Mouse (Mus musculus): ENCODE results near the gene Rbmxl1.
"Not testable (repeated sequence)": the region's sequence is repeated elsewhere in the genome, so short reads cannot be mapped to it uniquely, and the experiment has no call there.

Rbmxl1 gene

DNA sequence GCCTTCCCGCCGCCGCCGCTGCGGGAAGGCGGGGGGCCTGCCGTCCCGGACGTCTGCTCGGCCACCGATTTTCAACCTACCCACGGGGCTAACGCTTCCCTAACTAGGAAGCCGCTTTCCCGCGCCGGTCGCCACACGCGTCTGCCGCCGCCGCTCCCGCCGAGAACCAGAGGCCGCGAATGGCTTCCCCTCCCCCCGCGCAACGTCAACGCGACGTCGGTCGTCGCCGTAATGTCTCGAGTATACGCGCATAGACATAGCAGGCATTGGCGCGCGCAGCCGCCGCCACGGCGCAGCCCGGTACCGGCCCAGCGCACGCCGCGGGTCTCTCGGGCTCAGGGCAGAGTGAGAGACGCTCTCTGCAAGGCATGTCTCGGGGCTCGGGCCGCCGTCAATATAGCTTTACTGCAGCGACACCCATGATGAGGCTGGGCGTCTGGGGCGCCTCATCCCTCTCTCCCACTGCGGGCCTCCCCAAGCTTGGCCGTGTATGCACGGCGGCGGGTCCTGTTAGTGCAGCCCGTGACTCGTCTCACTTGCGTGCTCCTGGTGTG, at the start of gene Rbmxl1:
TSS of gene Rbmxl1 (minus strand) at position 180 of the 554 bp plus-strand sequence.
- DNase-seq (ENCODE audit: low spot score): peak; percentile 85

DNA sequence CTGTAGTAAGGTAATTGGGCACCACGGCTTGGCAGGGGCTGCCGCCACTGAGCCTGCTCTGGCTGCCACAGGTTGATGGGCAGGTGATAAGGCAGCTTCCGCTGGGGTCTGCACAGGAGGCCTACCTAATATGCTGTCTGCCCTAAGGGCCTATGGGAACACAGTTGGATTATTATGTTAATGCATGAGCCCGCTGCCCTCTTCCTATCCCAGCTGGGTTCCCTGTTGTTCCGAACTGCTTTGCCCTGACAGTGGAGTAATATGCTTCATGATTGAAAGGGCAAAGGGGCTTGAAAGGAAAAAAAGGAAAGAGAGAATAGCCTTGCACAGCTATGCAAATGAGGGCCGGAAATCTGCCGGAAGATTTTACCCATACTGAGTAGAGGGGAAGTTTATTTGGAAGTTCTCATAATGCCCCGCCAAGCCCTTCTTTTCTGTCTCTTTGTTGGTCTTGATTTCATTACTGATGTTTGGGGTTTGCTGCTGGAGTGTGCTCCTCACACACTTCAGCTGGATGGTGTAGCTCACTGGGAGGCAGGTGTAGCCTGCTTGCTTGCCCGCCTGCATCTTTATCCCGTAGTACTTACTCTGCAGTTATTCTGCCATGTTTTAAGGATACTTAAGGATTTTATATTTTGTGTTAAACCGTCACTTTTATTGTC, 48.2 kb upstream of the Rbmxl1 start:
- DNase-seq (ENCODE audit: low spot score): no peak

DNA sequence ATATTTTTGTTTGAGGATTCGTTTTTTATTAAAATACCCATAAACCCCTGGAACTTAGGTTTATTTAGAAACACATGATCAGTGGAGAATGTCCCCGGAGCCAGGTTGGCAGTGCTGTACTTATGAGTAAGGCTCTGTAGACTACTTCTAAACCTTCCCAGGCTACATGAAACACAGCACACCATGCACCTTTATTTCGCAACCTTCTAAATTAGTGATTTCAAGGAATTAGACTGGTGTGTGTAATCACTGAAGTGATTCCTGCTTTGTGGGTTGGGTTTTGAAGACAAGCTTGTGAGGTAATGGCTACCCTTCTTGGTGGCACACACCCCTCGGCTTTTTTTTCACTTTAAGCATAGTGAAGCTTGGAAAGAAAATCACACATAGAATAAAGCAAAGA, 47.1 kb upstream of the Rbmxl1 start:
- no peak for DNase-seq (ENCODE audit: low spot score)

DNA sequence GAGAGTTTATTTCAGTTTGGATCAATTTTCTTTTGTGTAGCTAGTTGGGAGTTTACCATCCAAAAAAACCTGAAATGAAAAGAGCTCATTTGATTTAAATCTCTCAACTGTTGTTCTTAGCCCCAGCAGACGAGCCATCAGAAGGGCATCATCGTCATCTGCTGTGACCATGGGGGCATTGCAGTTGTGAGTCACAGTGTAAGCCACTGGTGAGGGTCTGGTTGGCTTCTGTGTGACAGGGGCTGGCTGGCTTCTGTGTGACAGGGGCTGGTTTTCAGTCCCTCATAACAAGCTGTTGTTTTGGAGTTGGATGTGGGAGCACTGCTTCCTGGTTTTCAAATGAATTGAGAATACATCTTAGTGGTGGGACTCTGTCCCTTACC, 42.0 kb upstream of the Rbmxl1 start:
- no peak for DNase-seq (ENCODE audit: low spot score)

DNA sequence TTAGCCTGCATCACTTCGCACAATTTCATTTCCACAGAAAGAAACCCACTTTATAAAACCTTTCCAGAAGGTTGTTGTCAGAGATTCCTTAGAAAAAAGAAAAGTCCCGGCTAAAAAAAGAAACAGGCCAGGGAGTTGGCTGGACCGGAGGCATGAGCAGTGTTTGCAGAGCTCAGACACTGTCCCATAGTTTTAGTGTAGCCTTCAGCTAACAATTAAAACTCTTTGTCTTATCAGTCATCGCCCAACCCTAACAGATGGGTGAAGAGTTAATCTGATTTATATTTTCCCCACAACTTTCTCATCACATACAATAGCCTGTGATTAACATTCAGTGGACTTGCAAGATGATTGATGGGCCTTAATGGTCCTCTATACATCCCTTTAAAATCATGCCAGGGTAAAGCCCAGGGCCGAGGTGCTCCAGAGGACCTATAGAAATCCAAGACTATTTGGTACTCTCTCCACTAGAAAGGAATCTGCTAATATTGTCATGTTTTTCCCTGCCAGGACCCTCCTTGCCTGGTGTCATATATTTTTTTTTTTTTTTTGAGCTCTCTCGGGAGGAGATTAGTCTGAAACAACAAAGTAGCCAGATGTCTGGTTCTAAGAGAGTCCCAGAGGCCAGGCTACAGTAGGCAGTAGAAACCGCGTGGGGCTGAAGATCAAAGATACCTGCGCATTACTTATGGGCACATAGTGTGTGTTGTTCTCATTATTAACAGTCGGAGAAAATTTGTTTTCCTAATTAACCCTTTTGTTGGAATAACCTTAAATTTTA, 41.5 kb upstream of the Rbmxl1 start:
- DNase-seq (ENCODE audit: low spot score): no peak

DNA sequence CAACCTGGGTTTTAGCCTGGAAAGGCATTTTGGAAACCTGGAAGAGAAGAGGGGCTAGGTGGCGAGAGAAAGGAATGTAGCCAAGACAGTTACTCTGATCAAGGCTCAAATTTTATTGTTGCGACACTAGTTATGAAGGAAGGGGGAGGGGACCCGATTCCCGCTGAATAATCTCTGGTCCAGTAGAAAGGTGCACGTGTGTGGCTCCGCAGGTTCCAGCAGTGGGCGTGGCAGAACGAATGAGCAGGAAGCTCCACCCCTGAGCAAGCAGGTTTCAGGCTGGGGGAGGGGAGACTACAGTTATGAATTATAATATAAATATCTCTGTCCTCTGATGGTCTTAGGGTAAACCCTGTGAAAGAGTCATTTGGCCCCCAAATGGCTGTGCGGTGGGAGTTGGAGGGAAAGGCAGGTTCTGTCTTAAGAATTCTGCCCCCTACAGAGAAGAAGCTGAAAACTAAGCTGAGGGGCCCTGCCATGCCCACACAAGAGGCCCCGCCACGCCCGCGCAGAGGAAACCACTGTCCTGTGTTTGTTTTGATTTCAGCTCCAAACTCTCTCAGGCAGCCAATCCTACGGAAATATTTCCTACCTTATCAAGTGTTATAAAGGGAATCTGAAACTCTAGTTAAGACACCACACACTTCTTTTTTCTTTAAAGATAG, 36.6 kb upstream of the Rbmxl1 start:
- DNase-seq (ENCODE audit: low spot score): not testable (repeated sequence)

DNA sequence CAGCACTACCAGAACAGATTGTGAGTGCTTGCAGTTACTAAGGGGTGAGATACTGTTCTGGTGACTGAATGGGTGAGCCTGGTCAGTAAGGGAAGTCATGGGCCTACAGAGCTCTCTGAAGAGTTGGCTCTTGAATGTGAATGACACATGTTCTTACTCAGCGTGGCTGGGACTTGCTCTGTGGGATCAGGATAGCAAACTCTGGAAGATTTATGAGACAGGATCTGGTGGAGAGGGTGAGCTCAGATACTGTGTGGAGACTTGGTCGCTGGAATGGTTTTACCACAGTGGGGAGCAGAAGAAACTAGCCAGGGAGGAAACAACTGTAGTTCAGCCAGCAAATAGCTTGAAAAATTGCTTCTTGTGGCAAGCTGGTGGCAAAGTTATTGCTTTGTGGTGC, 35.8 kb upstream of the Rbmxl1 start:
- peak; percentile 18 for DNase-seq (ENCODE audit: low spot score)

DNA sequence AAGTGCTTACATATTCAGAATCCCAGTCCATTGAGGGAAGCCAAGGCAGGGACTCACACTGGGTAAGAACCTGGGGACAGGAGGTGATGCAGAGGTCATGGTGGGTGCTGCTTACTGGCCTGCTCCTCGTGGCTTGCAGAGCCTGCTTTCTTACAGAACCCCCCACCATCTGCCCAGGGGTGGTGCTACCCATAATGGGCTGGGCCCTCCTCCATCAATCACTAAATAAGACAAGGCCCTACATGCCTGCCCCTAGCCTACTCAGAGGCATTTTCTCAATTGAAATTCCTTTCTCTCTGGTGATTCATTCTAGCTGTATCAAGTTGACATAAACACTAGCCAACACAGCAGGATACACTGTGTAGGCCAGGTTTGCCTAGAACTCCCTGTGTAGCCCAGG, 34.9 kb upstream of the Rbmxl1 start:
- DNase-seq (ENCODE audit: low spot score): no peak

DNA sequence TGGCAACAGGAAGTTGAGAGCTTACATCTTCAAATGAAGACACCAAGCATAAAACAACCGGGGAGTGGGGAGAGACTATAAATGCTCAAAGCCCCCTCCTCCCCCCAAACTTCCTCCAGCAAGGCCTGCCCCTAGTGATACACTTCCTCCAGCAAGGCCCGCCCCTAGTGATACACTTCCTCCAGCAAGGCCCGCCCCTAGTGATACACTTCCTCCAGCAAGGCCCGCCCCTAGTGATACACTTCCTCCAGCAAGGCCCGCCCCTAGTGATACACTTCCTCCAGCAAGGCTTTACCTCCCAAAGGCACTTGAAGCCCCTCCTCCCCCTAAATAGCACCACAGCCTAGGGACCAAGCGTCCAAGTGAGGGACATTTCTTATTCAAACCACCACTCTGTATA, 34.0 kb upstream of the Rbmxl1 start:
- DNase-seq (ENCODE audit: low spot score): not testable (repeated sequence)

DNA sequence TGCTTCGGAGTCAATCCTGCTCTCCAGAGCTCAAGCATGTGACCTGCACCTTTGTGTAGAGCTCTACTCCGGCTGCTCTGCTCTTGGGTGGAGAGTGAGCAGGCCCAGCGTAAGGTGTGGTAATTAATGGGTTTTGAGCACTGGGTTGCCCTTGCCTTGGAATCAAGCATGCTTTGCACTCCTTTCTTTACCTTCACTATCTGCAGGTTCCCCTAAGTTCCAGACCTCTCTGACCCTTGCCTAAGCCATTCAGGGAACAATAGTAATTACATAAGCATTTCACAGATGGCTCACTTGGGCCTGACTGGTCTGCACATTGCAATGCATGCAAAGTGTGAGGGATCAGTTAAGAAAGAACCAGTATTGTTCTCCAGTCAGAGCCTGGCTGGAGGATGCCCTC, 29.1 kb upstream of the Rbmxl1 start:
- DNase-seq (ENCODE audit: low spot score): no peak

DNA sequence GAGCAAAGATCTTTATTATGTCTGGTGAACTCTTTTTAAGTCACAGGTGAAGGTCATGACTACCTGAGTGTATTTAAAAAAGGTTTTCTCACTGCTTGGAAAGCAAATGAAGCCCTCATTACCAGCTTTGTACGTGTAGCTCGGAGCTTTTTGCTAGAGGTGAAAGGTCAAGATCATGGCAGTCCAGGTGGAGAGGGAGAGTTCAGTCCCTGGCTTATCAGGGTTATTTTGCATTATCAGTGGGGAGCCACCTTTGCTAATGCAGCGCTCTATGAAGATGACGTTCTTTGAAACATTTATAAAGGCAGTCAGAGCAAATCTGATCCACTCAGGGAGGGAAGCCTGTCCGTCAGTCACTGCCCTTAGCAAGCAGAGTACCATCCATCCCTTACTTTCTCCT, 28.0 kb upstream of the Rbmxl1 start:
- no peak for DNase-seq (ENCODE audit: low spot score)

DNA sequence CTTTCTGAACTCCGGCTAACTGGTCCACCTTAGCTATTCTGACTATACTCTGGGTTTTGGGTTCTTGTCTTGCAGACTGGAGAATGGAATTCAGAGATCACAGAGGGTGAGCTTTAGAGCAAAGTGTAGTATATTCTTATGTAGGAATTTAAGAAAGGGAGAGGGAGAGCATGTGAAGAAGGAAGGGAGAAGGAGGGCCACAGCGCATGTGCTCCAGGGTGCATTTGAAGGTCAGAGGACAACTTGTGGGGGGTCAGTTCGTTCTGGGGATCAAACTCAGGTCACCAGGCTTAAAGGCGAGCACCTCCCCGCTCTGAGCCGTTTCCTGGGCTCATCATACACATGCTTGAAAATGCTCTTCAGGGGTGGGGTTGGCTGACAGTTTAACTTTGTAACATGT, 25.3 kb upstream of the Rbmxl1 start:
- no peak for DNase-seq (ENCODE audit: low spot score)

DNA sequence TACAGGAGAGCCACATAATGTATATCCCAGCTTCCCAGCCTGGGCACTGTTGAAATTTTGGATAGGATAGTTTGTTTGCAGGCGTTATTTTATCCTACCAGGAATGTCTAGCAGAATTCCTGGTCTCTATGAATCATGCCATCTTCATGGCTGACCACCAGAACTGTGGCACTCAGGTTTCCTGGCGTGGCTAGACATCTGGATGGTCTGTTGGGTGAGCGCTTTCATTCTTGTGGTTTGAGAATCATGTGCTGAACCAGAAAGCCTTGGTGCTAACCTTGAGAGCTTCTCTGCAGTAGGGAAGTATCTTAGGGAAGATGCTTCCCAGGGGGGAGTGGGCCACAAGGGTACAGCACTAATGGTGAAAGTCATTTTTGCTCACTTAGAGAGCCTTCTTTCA, 6.4 kb upstream of the Rbmxl1 start:
- no peak for DNase-seq (ENCODE audit: low spot score)

DNA sequence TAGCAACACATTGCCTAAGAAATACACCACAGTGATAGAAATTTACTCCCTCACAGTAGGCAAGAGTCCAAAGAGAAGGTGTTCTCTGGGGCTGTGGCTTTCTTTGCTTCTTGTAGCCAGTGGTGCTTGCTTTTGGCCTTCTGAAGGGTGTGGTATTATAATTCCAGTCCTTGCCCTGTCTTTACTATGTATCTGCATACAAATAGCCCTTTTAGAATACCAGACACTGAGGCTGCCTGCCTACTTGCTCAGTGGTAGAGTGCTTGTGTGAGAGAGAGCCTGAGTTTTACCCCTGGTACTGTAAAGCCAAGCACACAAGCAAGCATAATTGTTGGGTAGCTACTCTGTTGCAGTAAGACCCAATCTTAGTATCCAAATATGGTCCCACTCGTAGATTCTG, 6.0 kb upstream of the Rbmxl1 start:
- no peak for DNase-seq (ENCODE audit: low spot score)

DNA sequence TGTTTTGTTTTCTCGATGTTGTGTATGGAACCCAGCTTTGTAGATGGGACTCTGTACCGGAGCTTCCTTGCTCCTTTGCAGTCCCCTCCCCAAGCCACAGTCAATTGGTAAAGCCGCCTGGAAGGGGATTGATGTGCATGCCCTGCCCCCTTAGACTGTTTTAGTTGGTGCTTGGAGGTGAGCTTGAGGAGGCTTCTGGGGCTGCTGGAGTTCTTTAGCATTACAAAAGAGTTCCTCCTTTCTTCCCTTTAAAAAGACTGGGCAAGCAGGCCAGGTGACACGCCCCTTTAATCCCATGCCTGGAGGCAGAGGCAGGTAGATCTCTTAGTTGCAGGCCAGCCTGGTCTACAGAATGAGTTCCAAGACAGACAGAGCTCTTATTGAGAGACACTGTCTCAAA, 4.4 kb upstream of the Rbmxl1 start:
- no peak for DNase-seq (ENCODE audit: low spot score)

DNA sequence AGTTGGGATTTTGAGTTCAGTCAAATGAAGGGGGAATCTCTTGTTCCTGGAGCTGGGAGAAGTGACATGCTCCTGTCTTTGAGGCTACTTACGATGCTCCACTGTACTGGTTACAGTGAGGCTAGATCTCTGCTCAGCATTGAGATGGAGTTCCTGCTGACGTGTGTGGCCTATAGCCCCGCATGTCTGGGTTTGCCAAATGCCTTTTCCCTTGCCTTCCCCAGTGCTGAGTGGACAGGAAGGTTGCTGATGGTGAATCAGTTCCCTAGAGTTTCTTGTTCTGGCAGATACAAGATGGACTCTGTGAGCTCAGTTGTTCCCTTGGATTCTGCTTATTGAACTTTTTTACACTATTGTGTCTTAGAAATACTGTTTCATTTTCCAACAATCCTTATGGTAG, 2.2 kb upstream of the Rbmxl1 start:
- DNase-seq (ENCODE audit: low spot score): peak; percentile 14

DNA sequence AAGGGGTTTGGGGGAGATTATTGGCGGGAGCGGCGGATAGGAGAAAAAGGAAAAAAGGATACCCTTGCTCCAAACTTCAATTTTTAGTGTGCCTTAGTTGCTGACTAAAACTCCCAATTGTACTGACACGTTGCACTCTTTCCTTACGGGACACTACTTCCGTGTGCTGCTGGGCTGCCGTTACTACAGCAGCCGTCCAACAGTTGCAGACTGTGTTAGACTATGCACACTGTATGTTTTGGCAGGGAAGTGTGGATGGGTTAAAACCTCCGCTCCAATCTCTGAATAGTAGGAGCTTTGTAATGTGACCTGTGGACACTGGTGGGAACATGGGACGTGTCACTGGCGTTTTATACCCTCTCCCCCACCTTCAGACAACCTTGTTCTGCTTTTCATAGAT, 1.4 kb upstream of the Rbmxl1 start:
- DNase-seq (ENCODE audit: low spot score): peak; percentile 41

DNA sequence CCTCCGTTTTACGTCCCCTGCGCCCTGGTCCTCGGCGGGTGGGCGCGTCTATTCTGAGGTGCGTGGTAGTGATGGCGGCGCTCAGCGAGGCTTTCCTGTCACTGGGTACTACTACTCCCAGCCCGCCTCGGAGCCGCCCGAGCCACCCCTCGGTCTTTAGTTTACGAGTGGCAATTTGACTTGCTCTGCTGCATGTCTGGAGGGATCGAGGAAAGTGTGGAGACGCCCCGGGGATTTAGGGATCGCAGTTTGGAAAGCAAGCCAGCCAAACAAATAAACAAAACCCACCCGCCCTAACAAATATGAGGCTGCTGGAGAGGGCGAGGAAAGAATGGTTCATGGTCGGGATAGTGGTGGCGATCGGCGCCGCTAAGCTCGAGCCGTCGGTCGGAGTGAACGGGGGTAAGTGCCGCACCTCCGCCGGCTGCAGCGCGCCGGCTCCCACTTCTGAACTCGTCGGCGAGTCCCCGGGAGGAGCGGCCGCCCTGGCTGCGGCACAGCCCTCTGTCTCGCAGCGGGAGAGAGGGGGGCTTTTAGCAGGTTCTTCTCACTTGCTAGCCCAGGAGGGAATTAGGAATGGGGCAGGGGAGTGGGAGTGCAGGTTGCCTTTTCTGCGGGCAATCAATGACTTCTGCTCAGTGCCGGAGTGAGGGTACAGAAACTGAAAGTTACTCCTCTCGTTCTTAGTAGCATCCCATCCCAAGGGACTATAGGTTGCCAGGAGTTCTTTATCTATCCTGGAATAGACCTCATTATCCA, 754 bp upstream of the Rbmxl1 start, which contains the start of gene Slc10a7:
TSS of gene Slc10a7 (plus strand) at position 74 of the 759 bp plus-strand sequence.
- DNase-seq (ENCODE audit: low spot score): peak; percentile 86

DNA sequence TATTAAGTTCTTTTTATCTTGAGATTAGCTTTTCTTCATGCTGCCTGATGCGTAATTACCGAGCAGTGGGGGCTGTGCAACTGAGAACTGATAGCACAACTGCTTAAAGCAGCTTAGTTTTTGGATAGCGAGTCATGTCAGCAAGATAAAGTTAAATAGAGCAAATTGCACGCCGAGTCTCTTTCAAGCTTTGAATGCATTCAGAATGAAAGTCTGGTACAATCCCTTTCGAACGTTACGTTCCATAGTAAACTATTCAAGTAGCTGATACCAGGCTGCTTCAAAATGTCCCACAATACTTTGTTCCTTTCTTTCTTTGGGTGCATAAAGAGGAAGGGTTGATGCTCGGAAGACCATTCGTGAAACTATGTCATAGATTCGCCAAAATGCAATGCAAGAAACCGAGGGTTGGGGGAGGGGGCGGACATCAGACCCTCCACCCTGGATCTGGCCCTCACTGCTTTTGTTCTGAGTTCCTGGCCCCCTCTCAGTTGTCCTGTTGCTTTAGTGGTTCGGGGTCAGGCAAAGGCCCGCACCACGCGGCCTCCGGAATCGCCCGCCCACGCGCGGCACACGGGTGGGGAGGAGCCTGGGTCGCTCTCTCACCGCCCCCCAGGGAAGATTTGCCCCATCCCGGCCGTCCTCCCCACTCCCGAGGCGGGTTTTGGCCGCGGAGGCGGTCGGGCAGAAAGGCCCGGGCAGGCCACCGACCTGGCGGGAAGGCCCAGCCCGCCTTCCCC, 549 bp downstream of the Rbmxl1 start:
- DNase-seq (ENCODE audit: low spot score): peak; percentile 62

DNA sequence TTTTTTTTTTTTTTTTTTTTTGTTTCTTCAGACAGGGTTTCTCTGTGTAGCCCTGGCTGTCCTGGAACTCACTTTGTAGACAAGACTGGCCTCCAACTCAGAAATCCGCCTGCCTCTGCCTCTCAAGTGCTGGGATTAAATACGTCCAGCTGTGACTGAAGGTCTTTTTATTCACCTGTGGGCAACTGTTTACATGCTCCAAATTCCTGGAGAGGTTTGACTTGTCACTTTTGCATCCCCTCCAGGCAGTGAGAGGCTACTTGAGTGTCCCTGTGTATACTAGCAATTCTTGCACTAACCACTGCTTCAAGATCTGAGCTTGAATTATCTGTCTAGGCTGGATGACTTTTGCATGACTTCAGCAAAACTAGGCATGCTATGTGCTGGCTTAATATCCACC, 6.0 kb downstream of the Rbmxl1 start:
- DNase-seq (ENCODE audit: low spot score): no peak

DNA sequence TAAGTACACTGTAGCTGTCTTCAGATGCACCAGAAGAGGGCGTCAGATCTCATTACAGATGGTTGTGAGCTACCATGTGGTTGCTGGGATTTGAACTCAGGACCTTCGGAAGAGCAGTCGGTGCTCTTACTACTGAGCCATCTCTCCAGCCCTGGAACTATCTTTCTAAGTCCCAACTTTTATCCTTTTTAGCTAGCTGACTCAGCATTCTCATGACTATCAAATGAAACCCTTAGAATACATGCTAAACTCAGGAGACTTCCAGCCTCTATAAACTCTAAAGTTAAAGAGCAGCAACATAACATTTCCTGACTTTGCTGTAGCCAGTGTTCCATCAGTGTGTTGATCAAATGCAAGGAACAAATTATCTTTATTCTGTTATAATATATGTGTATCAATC, 12.4 kb downstream of the Rbmxl1 start:
- not testable (repeated sequence) for DNase-seq (ENCODE audit: low spot score)
